Mouse (Mus musculus) intestine, embryonic 14.5 days (tissue): ENCODE results near the gene Pou2af1. TPM values are rescaled to one million over a fixed set of nuclear protein-coding genes. Genes with fewer than 3 reads are reported as not detected.

ENCODE experiments used
- ATAC-seq: fragments of 200-750 bp; cut with Nextera tagmentation; replicated peaks from 2 replicates; pipeline ENCODE4 v1.8.0; 2017; ENCODE audit warnings: low read depth, moderate number of reproducible peaks, moderate TSS enrichment, moderate library complexity; ENCODE audit not compliant: low FRiP score, low TSS enrichment
- DNase-seq: peaks from one replicate; pipeline ENCODE4 v3.0.0-alpha.2; 2018; ENCODE audit warnings: low spot score
- H3K27ac ChIP-seq: fragments of 300-500 bp; sonication (generic); 2 replicates; pipeline ENCODE4 v1.5.1; 2014; ENCODE audit warnings: low read depth, mild to moderate bottlenecking, control low read depth
- H3K27me3 ChIP-seq: fragments of 300-500 bp; sonication (generic); replicated peaks from 2 replicates; pipeline ENCODE4 v1.6.1; 2014; ENCODE audit warnings: low read length, control low read depth; ENCODE audit not compliant: control insufficient read depth, insufficient read depth
- H3K36me3 ChIP-seq: fragments of 300-500 bp; sonication (generic); 2 replicates; pipeline ENCODE4 v1.6.1; 2014; ENCODE audit warnings: low read length, control low read depth; ENCODE audit not compliant: control insufficient read depth, insufficient read depth
- H3K4me1 ChIP-seq: fragments of 300-500 bp; sonication (generic); replicated peaks from 2 replicates; pipeline ENCODE4 v1.6.1; 2014; ENCODE audit warnings: low read length, control low read depth, mixed read lengths; ENCODE audit not compliant: control insufficient read depth, insufficient read depth
- H3K4me2 ChIP-seq: fragments of 300-500 bp; sonication (generic); 2 replicates; pipeline ENCODE4 v1.6.1; 2014; ENCODE audit warnings: low read length
- H3K4me3 ChIP-seq: fragments of 300-500 bp; sonication (generic); 2 replicates; pipeline ENCODE4 v1.5.1; 2014; ENCODE audit warnings: low read depth, low read length, control low read depth, mixed read lengths
- H3K9ac ChIP-seq: fragments of 300-500 bp; sonication (generic); 2 replicates; pipeline ENCODE4 v1.6.1; 2014; ENCODE audit warnings: mild to moderate bottlenecking, low read length
- H3K9me3 ChIP-seq: fragments of 300-500 bp; sonication (generic); 2 replicates; pipeline ENCODE4 v1.6.1; 2016; ENCODE audit warnings: low read length, control low read depth; ENCODE audit not compliant: control insufficient read depth
- WGBS: fragments of 180-500 bp; shearing (Covaris S2); extraction: QIAGEN DNeasy Blood & Tissue Kit; methylation state at CpG from one replicate; pipeline ENCODE4 v1.1.7; 2014; 5-methylcytosine and 5-hydroxymethylcytosine counted together
- polyA plus RNA-seq: library from polyadenylated mRNA; unstranded; fragments of >200 nt; fragmentation: Nextera tagmentation; extraction: Ambion mirVana; gene quantifications from 2 replicates; pipeline ENCODE4 v1.2.1, GENCODE M21; 2014

Gene Pou2af1
- polyA plus RNA-seq, 1 experiment from 2014 or later: 0.16 TPM

DNA sequence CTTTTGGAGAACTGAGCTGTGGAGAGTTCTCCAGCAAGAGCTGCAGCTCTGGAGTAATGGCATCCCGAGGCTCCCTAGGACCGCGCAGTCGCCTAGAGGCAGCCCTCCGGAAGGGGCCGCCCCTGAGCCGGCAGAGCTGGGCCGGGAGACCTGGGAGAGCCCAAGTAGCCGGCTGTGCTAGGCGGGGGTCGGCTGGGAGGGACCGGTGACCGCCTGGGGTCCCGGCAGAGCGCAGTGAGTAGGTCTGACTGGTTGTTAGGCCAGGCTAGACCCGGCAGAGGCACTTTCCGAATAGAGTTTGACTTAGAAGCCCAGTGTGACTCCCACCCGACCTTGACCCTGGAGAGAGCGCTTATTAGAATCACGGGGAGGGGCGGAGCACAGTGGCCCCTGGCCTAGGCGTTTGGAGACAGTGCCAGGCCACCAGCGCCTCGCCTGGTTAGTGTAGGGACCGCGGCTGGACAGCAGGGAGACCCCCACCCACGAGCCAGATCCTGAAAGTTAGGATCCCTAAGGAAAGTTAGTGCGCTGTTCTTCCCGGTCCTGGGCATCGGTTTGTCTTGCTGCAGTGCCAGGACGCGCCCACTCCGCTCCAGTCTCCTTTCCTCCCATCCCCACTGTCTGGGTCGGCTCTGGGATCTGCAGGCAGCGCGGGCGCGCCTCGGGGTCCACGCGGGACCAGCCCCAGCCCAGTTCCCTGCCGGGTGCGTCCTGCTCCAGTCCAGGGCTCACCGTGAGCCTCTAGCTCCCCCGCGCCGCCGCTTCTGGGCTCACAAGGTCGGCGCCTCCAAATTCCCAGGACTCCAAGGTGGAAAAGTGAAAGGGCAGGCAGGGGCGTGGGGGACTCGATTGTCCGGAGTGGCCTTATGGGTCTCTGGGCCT is 65.2 kb downstream of the Pou2af1 start, which contains the start of gene Colca2:
Colca2 (minus strand) TSS at position 70 of the 882 bp plus-strand sequence.
- Histone ChIP-seq H3K4me1 (peaks cover 5% of the 10 kb centered on the region; the same call in 1 of the 2 replicates), H3K4me3 (peak within 1 kb of the TSS; percentile 54), H3K36me3 (no peaks in the 10 kb centered on the region), H3K27ac (peak within 1 kb of the TSS; percentile 63; the same call in 1 of the 2 replicates), H3K27me3 (0 out of 2 replicates have a peak, but pooled peaks cover 5% of the 10 kb centered on the region), H3K9me3 (no peaks in the 10 kb centered on the region), H3K4me2 (peak within 1 kb of the TSS; percentile 85), H3K9ac (peak within 1 kb of the TSS; percentile 65)
- DNase-seq (peak; percentile 89), ATAC-seq (peak; percentile 92)
- WGBS: under 1% methylated on average over 53 of the region's 53 CpGs

DNA sequence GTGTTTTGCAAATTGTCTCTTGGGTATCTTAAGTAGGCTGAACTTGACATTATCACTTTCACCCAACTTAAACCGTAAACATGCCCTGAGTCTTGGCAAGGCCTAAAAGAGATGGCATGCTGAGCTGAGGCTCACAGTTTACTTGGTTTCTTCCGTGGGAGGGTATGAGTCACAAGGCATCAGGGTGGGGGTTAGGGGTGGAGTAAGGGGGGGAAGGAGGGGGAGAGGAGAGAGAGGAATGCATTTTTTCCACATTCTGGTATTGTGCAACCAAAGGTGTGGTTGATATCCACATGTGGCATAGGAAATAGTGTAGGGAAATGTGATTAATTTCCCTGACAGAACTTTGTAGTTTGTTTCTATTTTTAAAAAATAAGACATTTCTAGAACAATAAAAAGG is 72.6 kb downstream of the Pou2af1 start:
- Histone ChIP-seq H3K4me2 (no peak overlapping the region), H3K9ac (no peak overlapping the region), H3K27ac (no peak overlapping the region), H3K9me3 (no peaks in the 10 kb centered on the region), H3K36me3 (no peaks in the 10 kb centered on the region), H3K4me1 (no peaks in the 10 kb centered on the region), H3K27me3 (0 out of 2 replicates have a peak, but pooled peaks cover 3% of the 10 kb centered on the region), H3K4me3 (no peak overlapping the region)
- no peak for DNase-seq
- WGBS: 49% methylated on average over 2 of the region's 2 CpGs
- no peak for ATAC-seq

Other genes starting within 250 kb of the Pou2af1 start
- 16.6 and 16.9 TPM in 2 replicates for gene Sik2, start 204.6 kb upstream of the Pou2af1 start, polyA plus RNA-seq
- gene Btg4, start 152.8 kb upstream of the Pou2af1 start, polyA plus RNA-seq: not detected in 2 replicates
- gene Layn, start 136.6 kb upstream of the Pou2af1 start, polyA plus RNA-seq: 2.8 and 5.2 TPM in 2 replicates
- not detected in 2 replicates for gene 4833427G06Rik, start 111.6 kb upstream of the Pou2af1 start, polyA plus RNA-seq
- 0.01 TPM in 1 of 2 replicates, not detected in the other for gene Gm32742, start 48.2 kb upstream of the Pou2af1 start, polyA plus RNA-seq
- 2.4 and 2.9 TPM in 2 replicates for gene Colca2, start 64.9 kb downstream of the Pou2af1 start, polyA plus RNA-seq
- not detected in 2 replicates for gene 1810046K07Rik, start 115.2 kb downstream of the Pou2af1 start, polyA plus RNA-seq